ENCODE assay signal across 25 mouse cellular contexts in genomic region chr4:52595927-52596326, GRCm38 (mm10). TPM values are rescaled to one million over a fixed set of nuclear protein-coding genes. Genes with fewer than 3 reads are reported as not detected.
"Had no signal": no experiment of that assay in that cellular context is flagged by ENCODE, and none has a peak within 500 bp of the region (broad histone marks: within the 10 kb centered on the region; RNA-seq: fewer than 3 reads in every experiment).

Gene Toporsl (plus strand): TSS chr4:52596274.

- H3K9me3 ChIP-seq: limb, embryonic 12.5 days; limb, embryonic 15.5 days; midbrain, embryonic 12.5 days; midbrain, embryonic 15.5 days; neural tube, embryonic 12.5 days; neural tube, embryonic 15.5 days had no signal

- H3K27me3 ChIP-seq: limb, embryonic 12.5 days; limb, embryonic 15.5 days; midbrain, embryonic 12.5 days; midbrain, embryonic 15.5 days; neural tube, embryonic 12.5 days; neural tube, embryonic 15.5 days had no signal

- H3K36me3 ChIP-seq: limb, embryonic 12.5 days; limb, embryonic 15.5 days; midbrain, embryonic 12.5 days; midbrain, embryonic 15.5 days; neural tube, embryonic 12.5 days; neural tube, embryonic 15.5 days had no signal

- H3K27ac ChIP-seq: hindbrain, embryonic 14.5 days; hindbrain, postnatal 0 days; limb, embryonic 12.5 days; limb, embryonic 15.5 days; liver, embryonic 14.5 days; macrophage; midbrain, embryonic 12.5 days; midbrain, embryonic 15.5 days; neural tube, embryonic 12.5 days; neural tube, embryonic 15.5 days; stomach, postnatal 0 days had no signal

- H3K4me2 ChIP-seq: hindbrain, embryonic 14.5 days; limb, embryonic 12.5 days; limb, embryonic 15.5 days; liver, embryonic 11.5 days; midbrain, embryonic 12.5 days; midbrain, embryonic 15.5 days; neural tube, embryonic 12.5 days; neural tube, embryonic 15.5 days had no signal

- DNase-seq: kidney, adult 8-10 months; left cerebral cortex, postnatal 4 days; liver, postnatal 0 days; lung, postnatal 10 days; right cerebral cortex, adult 18-20 months; right cerebral cortex, postnatal 14 days; right cerebral cortex, postnatal 4 days; thymus, adult 18-20 months; thymus, postnatal 36 days had no signal

- H3K4me3 ChIP-seq: limb, embryonic 12.5 days; limb, embryonic 15.5 days; midbrain, embryonic 12.5 days; midbrain, embryonic 15.5 days; neural tube, embryonic 12.5 days; neural tube, embryonic 15.5 days had no signal

- H3K4me1 ChIP-seq: limb, embryonic 12.5 days; limb, embryonic 15.5 days; midbrain, embryonic 12.5 days; midbrain, embryonic 15.5 days; neural tube, embryonic 15.5 days had no signal

- H3K9ac ChIP-seq: hindbrain, embryonic 14.5 days; limb, embryonic 12.5 days; limb, embryonic 15.5 days; liver, embryonic 14.5 days; liver, postnatal 0 days; midbrain, embryonic 12.5 days; midbrain, embryonic 15.5 days; neural tube, embryonic 12.5 days; neural tube, embryonic 15.5 days had no signal

- ATAC-seq: hindbrain, postnatal 0 days; inflammation-experienced regulatory T-cells, adult 6 months; intestine, embryonic 16.5 days; liver, postnatal 0 days; midbrain, embryonic 15.5 days had no signal

RNA-seq across cellular contexts. Expression of gene Toporsl, which starts in this region (rescaled TPM):
- polyA plus RNA-seq: hindbrain, embryonic 14.5 days; hindbrain, postnatal 0 days; inflammation-experienced regulatory T-cells, adult 6 months; intestine, embryonic 16.5 days; limb, embryonic 12.5 days; limb, embryonic 15.5 days; liver, embryonic 14.5 days; liver, postnatal 0 days; macrophage; midbrain, embryonic 15.5 days; neural tube, embryonic 12.5 days; neural tube, embryonic 15.5 days; stomach, embryonic 14.5 days; stomach, postnatal 0 days; urinary bladder, adult 2 months had no signal
